Mouse (Mus musculus) midbrain, embryonic 14.5 days (tissue): ENCODE results near the gene Nap1l4. TPM values are rescaled to one million over a fixed set of nuclear protein-coding genes. Genes with fewer than 3 reads are reported as not detected.

Source experiments
- ATAC-seq: fragments of 200-750 bp; cut with Nextera tagmentation; 2 replicates; pipeline ENCODE4 v1.8.0; 2017; ENCODE audit warnings: moderate number of reproducible peaks, moderate library complexity; ENCODE audit not compliant: low FRiP score, low TSS enrichment
- DNase-seq: peaks from one replicate; pipeline ENCODE4 v3.0.0-alpha.2; 2015
- H3K27ac ChIP-seq: fragments of 300-500 bp; sonication (generic); replicated peaks from 2 replicates; pipeline ENCODE4 v1.5.1; 2014; ENCODE audit warnings: mild to moderate bottlenecking, low read depth, low read length, moderate library complexity
- H3K27me3 ChIP-seq: fragments of 300-500 bp; sonication (generic); 2 replicates; pipeline ENCODE4 v1.6.1; 2014; ENCODE audit warnings: low read length, control low read depth, mixed read lengths; ENCODE audit not compliant: control insufficient read depth, insufficient read depth
- H3K36me3 ChIP-seq: fragments of 300-500 bp; sonication (generic); 2 replicates; pipeline ENCODE4 v1.6.1; 2014; ENCODE audit warnings: low read length, control low read depth; ENCODE audit not compliant: control insufficient read depth, insufficient read depth
- H3K4me1 ChIP-seq: fragments of 300-500 bp; sonication (generic); 2 replicates; pipeline ENCODE4 v1.6.1; 2014; ENCODE audit warnings: mild to moderate bottlenecking, antibody characterized with exemption, low read length, control low read depth; ENCODE audit not compliant: control insufficient read depth, insufficient read depth
- H3K4me2 ChIP-seq: fragments of 300-500 bp; sonication (generic); 2 replicates; pipeline ENCODE4 v1.6.1; 2014; ENCODE audit warnings: mild to moderate bottlenecking, low read length, moderate library complexity
- H3K4me3 ChIP-seq: fragments of 300-500 bp; sonication (generic); replicated peaks from 2 replicates; pipeline ENCODE4 v1.5.1; 2014; ENCODE audit warnings: low read depth, low read length
- H3K9ac ChIP-seq: fragments of 300-500 bp; sonication (generic); replicated peaks from 2 replicates; pipeline ENCODE4 v1.6.1; 2014; ENCODE audit warnings: mild to moderate bottlenecking, low read length, moderate library complexity
- H3K9me3 ChIP-seq: fragments of 300-500 bp; sonication (generic); 2 replicates; pipeline ENCODE4 v1.6.1; 2016; ENCODE audit warnings: low read length, control low read depth, mixed read lengths; ENCODE audit not compliant: control insufficient read depth
- WGBS: fragments of 180-500 bp; shearing (Covaris S2); extraction: QIAGEN DNeasy Blood & Tissue Kit; methylation state at CpG from one replicate; pipeline ENCODE4 v1.1.7; 2014; 5-methylcytosine and 5-hydroxymethylcytosine counted together
- polyA plus RNA-seq: library from polyadenylated mRNA; unstranded; fragments of >200 nt; fragmentation: Nextera tagmentation; extraction: Ambion mirVana; gene quantifications from 2 replicates; pipeline ENCODE4 v1.2.1, GENCODE M21; 2014

Nap1l4 gene
- polyA plus RNA-seq, 1 experiment from 2014 or later: 174 TPM

DNA sequence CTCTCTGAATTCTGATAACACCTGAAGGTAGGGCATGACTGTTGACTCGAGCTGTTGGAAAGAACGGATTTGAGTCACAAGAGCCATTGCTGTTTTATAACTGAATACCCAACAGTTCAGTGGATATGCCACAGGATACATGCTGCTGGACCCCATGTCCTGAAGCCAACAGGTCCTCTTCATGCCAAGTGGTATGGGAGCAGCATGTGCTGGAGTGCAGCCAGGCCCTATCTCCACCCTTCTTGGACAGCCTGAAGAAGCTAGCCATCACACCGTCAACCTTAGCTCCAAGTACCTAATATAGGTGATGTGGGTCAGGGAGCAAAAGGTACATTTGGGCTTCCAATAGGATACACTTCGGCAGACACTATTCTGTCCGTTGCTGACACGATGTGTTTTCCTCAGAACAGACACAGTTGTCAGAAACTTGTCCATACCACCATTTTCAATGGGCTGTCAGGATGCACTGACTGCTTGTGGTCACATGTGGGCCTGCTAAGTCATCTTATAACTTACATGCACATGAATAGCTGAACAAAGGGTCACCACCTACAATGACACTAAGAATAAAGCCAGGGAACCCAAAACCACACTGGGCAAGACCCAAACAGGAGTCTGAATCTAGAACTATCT is 16.2 kb upstream of the Nap1l4 start:
- WGBS: 95% methylated on average over 6 of the region's 6 CpGs
- Histone ChIP-seq H3K27me3 (no peaks in the 10 kb centered on the region), H3K9ac (no peak overlapping the region), H3K9me3 (no peaks in the 10 kb centered on the region), H3K4me2 (no peak overlapping the region), H3K27ac (no peak overlapping the region), H3K4me1 (no peaks in the 10 kb centered on the region), H3K4me3 (no peak overlapping the region), H3K36me3 (peaks cover 94% of the 10 kb centered on the region)
- no peak for ATAC-seq
- DNase-seq: no peak

DNA sequence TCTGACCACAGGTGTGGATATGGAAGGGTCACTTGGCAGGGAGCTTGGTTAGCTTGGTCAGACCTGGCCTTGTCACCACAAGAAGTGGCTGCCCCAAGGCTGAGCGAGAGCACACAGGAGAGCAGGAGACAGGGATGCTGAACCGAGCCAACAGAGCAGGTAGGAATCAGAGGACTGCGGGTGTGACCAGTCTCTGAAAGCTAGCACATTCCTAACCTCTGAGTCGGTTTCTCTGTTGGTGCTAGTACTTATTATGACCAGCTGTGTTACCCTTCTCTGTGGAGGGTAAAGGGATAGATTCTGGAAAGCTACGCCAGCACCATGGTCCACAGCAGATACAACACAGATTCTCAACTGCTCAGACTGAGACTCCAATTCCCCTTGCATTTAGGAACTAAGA is 14.9 kb upstream of the Nap1l4 start:
- ATAC-seq: no peak
- Histone ChIP-seq H3K4me3 (no peak overlapping the region), H3K36me3 (peaks cover 94% of the 10 kb centered on the region), H3K4me2 (no peak overlapping the region), H3K9ac (no peak overlapping the region), H3K4me1 (no peaks in the 10 kb centered on the region), H3K9me3 (no peaks in the 10 kb centered on the region), H3K27me3 (no peaks in the 10 kb centered on the region), H3K27ac (no peak overlapping the region)
- no peak for DNase-seq
- WGBS: 94% methylated on average over 5 of the region's 5 CpGs

GRCm38 (mm10) chr7:143557616-143558015 is 8.7 kb upstream of the Nap1l4 start:
- no peak overlapping the region for H3K4me3 ChIP-seq
- H3K9me3 ChIP-seq: no peaks in the 10 kb centered on the region
- H3K4me2 ChIP-seq: no peak overlapping the region
- 92% methylated on average over 7 of the region's 7 CpGs for WGBS
- no peak for ATAC-seq
- no peaks in the 10 kb centered on the region for H3K27me3 ChIP-seq
- no peak overlapping the region for H3K9ac ChIP-seq
- peak overlapping the region; percentile 26; the same call in 1 of the 2 replicates for H3K27ac ChIP-seq
- no peaks in the 10 kb centered on the region for H3K4me1 ChIP-seq
- H3K36me3 ChIP-seq: peaks cover 86% of the 10 kb centered on the region
- no peak for DNase-seq

DNA sequence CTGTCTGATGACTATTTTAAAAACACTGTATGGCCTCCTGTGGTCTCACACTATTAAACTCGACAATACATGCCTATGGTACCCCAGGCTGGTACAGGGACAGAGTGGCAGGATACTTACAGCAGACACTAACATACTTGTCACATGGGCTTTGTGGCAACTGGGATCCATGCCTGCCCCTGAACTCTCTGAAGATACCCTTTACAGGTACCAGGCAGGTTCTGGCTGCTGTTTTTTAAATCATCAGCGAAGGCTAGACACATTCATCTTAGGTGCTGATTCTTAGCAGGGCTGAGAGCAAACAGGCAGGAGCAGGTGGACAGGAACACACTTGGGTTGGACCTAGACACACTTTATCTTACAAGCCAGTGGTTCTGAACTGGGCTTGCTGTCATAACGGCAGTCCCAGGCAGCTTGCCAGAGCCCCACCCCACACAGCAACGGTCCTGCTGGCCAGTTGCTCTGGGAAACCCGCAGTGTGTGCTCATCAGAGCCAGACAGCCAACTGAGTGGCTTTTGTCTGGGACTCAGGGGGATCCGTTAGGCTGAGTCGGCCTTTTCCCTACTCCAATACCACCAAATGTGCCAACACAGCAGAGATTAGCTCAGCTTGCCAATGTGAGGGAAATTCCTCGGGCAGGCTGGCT is 8.2 kb upstream of the Nap1l4 start:
- Histone ChIP-seq H3K9me3 (no peaks in the 10 kb centered on the region), H3K27me3 (no peaks in the 10 kb centered on the region), H3K4me3 (no peak overlapping the region), H3K36me3 (peaks cover 81% of the 10 kb centered on the region), H3K4me2 (no peak overlapping the region), H3K4me1 (no peaks in the 10 kb centered on the region), H3K27ac (0 out of 2 replicates have a peak overlapping the region, but pooled peaks have one; percentile 26), H3K9ac (no peak overlapping the region)
- DNase-seq: peak; percentile 52
- ATAC-seq: no peak
- 79% methylated on average over 8 of the region's 8 CpGs for WGBS

DNA sequence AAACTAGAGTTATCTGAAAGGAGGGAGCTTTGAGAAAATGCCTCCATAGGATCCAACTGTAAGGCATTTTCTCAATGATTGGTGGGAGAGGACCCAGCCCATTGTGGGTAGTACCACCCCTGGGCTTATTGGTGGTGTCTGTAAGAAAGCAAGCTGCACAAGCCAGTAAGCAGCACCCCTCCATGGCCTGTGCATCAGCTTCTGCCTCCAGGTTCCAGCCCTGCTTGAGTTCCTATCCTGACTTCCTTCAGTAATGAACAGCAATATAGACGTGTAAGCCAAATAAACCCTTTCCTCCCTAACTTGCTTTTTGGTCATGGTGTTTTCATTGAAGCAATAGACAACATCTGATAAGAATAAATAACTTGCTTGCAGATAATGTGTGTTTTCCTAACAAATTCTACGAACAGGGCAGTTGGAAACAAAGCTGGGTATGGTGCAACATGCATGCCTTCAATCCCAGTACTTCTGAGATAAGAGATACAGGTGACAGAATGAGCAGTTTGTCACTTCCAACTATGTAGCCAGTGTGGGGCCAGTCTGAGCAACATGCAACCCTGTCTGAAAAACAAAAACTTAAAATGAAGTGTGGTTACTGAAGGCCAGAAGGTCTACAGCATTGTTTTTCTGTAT is 798 bp upstream of the Nap1l4 start:
- 41% methylated on average over 2 of the region's 2 CpGs for WGBS
- peaks cover 25% of the 10 kb centered on the region for H3K4me1 ChIP-seq
- no peak for DNase-seq

GRCm38 (mm10) chr7:143548231-143548961 is 510 bp downstream of the Nap1l4 start:
- H3K4me1 ChIP-seq: peaks cover 25% of the 10 kb centered on the region
- peak overlapping the region; percentile 76 for H3K4me2 ChIP-seq
- DNase-seq (peak; percentile 69), ATAC-seq (peak; percentile 74)
- H3K27ac ChIP-seq: peak overlapping the region; percentile 88
- no peaks in the 10 kb centered on the region for H3K27me3 ChIP-seq
- peak overlapping the region; percentile 95 for H3K4me3 ChIP-seq
- under 1% methylated on average over 49 of the region's 63 CpGs for WGBS
- H3K36me3 ChIP-seq: 0 out of 2 replicates have a peak, but pooled peaks cover 2% of the 10 kb centered on the region
- H3K9ac ChIP-seq: peak overlapping the region; percentile 90
- H3K9me3 ChIP-seq: no peaks in the 10 kb centered on the region

More for the DNA sequence above, 798 bp upstream of the Nap1l4 start:
- no peaks in the 10 kb centered on the region for H3K27me3 ChIP-seq
- H3K36me3 ChIP-seq: peaks cover 11% of the 10 kb centered on the region
- ATAC-seq: no peak
- H3K27ac ChIP-seq: peak overlapping the region; percentile 73
- H3K4me3 ChIP-seq: peak overlapping the region; percentile 95
- H3K9me3 ChIP-seq: no peaks in the 10 kb centered on the region
- peak overlapping the region; percentile 59 for H3K9ac ChIP-seq
- H3K4me2 ChIP-seq: peak overlapping the region; percentile 82

DNA sequence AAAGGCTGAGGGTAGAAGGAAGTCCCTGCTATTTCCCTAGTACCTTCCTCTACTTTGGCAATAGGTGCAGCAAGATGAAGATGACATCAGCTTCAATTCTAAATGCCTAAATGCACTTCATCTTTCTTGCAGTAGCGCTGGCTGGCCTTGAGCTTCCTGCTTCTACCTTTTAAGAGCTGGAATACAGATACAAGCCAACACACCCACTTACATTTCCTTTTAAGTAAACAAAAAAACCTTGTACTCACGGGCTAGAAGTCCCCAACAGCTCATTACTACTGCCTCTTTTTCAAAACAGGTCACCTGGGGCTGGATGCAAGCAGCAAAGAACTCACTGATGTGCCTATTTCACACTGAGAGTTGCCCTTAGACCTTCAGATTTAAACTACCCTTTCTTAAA is 2.4 kb downstream of the Nap1l4 start:
- no peaks in the 10 kb centered on the region for H3K27me3 ChIP-seq
- no peak for ATAC-seq
- H3K27ac ChIP-seq: no peak overlapping the region
- H3K4me2 ChIP-seq: peak overlapping the region; percentile 76; the same call in 1 of the 2 replicates
- H3K36me3 ChIP-seq: no peaks in the 10 kb centered on the region
- DNase-seq: no peak
- no peak overlapping the region for H3K9ac ChIP-seq
- H3K9me3 ChIP-seq: no peaks in the 10 kb centered on the region
- 81% methylated on average over 2 of the region's 2 CpGs for WGBS
- H3K4me1 ChIP-seq: peaks cover 25% of the 10 kb centered on the region
- H3K4me3 ChIP-seq: no peak overlapping the region

DNA sequence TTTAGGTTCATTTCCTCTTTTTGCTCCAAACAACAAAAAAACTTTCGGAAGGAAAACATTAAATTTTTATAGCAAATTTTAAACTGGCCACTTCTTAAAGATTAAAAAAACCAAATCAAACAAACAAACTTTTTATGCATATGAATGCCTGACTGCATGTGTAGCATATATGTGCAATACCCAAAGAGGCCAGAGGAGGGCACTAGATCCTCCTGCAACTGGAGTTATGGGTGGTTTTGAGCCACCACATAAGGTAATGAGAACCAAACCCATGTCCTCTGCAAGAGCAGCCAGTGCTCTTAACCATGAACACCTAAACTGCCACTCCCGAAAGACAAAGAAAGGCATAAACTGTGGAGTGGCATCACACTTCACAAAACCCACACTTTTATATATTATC is 4.5 kb downstream of the Nap1l4 start:
- no peaks in the 10 kb centered on the region for H3K9me3 ChIP-seq
- peaks cover 9% of the 10 kb centered on the region for H3K36me3 ChIP-seq
- no peak overlapping the region for H3K27ac ChIP-seq
- ATAC-seq (no peak), DNase-seq (peak; percentile 48)
- H3K9ac ChIP-seq: no peak overlapping the region
- WGBS: 97% methylated on average over 2 of the region's 2 CpGs
- H3K4me2 ChIP-seq: no peak overlapping the region
- no peaks in the 10 kb centered on the region for H3K27me3 ChIP-seq
- no peak overlapping the region for H3K4me3 ChIP-seq
- peaks cover 20% of the 10 kb centered on the region for H3K4me1 ChIP-seq
